Mouse (Mus musculus) forebrain, embryonic 10.5 days (tissue): ENCODE data around the gene Cacnb4. TPM values are rescaled to one million over a fixed set of nuclear protein-coding genes. Genes with fewer than 3 reads are reported as not detected.

Source experiments
- DNase-seq: peaks from one replicate; pipeline ENCODE4 v3.0.0-alpha.2; 2017; ENCODE audit warnings: low spot score; ENCODE audit errors: extremely low spot score
- H3K27ac ChIP-seq: fragments of 300-500 bp; sonication (generic); 2 replicates; pipeline ENCODE4 v1.5.1; 2016; ENCODE audit warnings: mild to moderate bottlenecking
- H3K27me3 ChIP-seq: fragments of 300-500 bp; sonication (generic); 2 replicates; pipeline ENCODE4 v1.6.1; 2016; ENCODE audit warnings: mild to moderate bottlenecking; ENCODE audit not compliant: poor library complexity, severe bottlenecking
- H3K36me3 ChIP-seq: fragments of 300-500 bp; sonication (generic); replicated peaks from 2 replicates; pipeline ENCODE4 v1.6.1; 2016; ENCODE audit warnings: mild to moderate bottlenecking, moderate library complexity
- H3K4me1 ChIP-seq: fragments of 300-500 bp; sonication (generic); 2 replicates; pipeline ENCODE4 v1.6.1; 2016
- H3K4me3 ChIP-seq: fragments of 300-500 bp; sonication (generic); 2 replicates; pipeline ENCODE4 v1.5.1; 2016; ENCODE audit warnings: mild to moderate bottlenecking, moderate library complexity
- H3K9me3 ChIP-seq: fragments of 300-500 bp; sonication (generic); 2 replicates; pipeline ENCODE4 v1.6.1; 2016; ENCODE audit warnings: mild to moderate bottlenecking, moderate library complexity
- WGBS: fragments of 180-500 bp; shearing (Covaris S2); methylation state at CpG from one replicate; pipeline ENCODE4 v1.1.7; 2016; 5-methylcytosine and 5-hydroxymethylcytosine counted together
- polyA plus RNA-seq: library from polyadenylated mRNA; unstranded; fragments of >200 nt; fragmentation: Nextera tagmentation; extraction: Ambion mirVana; gene quantifications from 2 replicates; pipeline ENCODE4 v1.2.1, GENCODE M21; 2016

Gene Cacnb4
- polyA plus RNA-seq, 1 experiment from 2014 or later = 0.50 TPM

GRCm38 (mm10) chr2:52405238-52405637 lies 271.4 kb downstream of the Cacnb4 start:
- peaks cover 90% of the 10 kb centered on the region for H3K36me3 ChIP-seq

GRCm38 (mm10) chr2:52394529-52394928 lies 282.1 kb downstream of the Cacnb4 start:
- H3K4me1 ChIP-seq = no peaks in the 10 kb centered on the region
- no peak for DNase-seq
- H3K4me3 ChIP-seq = no peak overlapping the region
- no peak overlapping the region for H3K27ac ChIP-seq
- no peaks in the 10 kb centered on the region for H3K9me3 ChIP-seq
- WGBS = 97% methylated on average over 5 of the region's 5 CpGs
- no peaks in the 10 kb centered on the region for H3K27me3 ChIP-seq
- peaks cover 6% of the 10 kb centered on the region for H3K36me3 ChIP-seq

More at GRCm38 (mm10) chr2:52405238-52405637, 271.4 kb downstream of the Cacnb4 start:
- no peak overlapping the region for H3K27ac ChIP-seq
- DNase-seq = no peak
- no peaks in the 10 kb centered on the region for H3K27me3 ChIP-seq
- H3K4me1 ChIP-seq = no peaks in the 10 kb centered on the region
- WGBS = 96% methylated on average over 5 of the region's 5 CpGs
- H3K4me3 ChIP-seq = no peak overlapping the region
- peaks cover 20% of the 10 kb centered on the region for H3K9me3 ChIP-seq

GRCm38 (mm10) chr2:52390415-52390975 lies 286.1 kb downstream of the Cacnb4 start:
- Histone ChIP-seq H3K27ac (no peak overlapping the region), H3K9me3 (no peaks in the 10 kb centered on the region), H3K4me1 (no peaks in the 10 kb centered on the region), H3K36me3 (no peaks in the 10 kb centered on the region), H3K27me3 (no peaks in the 10 kb centered on the region), H3K4me3 (no peak overlapping the region)
- WGBS = 93% methylated on average over 2 of the region's 2 CpGs
- DNase-seq = no peak

- Histone ChIP-seq H3K9me3 (no peaks in the 10 kb centered on the region), H3K4me3 (no peak overlapping the region), H3K4me1 (no peaks in the 10 kb centered on the region), H3K27me3 (no peaks in the 10 kb centered on the region), H3K36me3 (no peaks in the 10 kb centered on the region), H3K27ac (no peak overlapping the region)
- DNase-seq = no peak
- 83% methylated on average over 3 of the region's 3 CpGs for WGBS
Measured at GRCm38 (mm10) chr2:52389975-52390374, 286.7 kb downstream of the Cacnb4 start.

GRCm38 (mm10) chr2:52386451-52386850 lies 290.2 kb downstream of the Cacnb4 start:
- 83% methylated on average over 6 of the region's 6 CpGs for WGBS
- Histone ChIP-seq H3K4me1 (no peaks in the 10 kb centered on the region), H3K27me3 (no peaks in the 10 kb centered on the region), H3K27ac (no peak overlapping the region), H3K4me3 (no peak overlapping the region), H3K36me3 (no peaks in the 10 kb centered on the region), H3K9me3 (no peaks in the 10 kb centered on the region)
- no peak for DNase-seq

- Histone ChIP-seq H3K27ac (no peak overlapping the region), H3K9me3 (no peaks in the 10 kb centered on the region), H3K4me3 (no peak overlapping the region), H3K27me3 (no peaks in the 10 kb centered on the region), H3K4me1 (no peaks in the 10 kb centered on the region), H3K36me3 (no peaks in the 10 kb centered on the region)
- 78% methylated on average over 7 of the region's 7 CpGs for WGBS
- no peak for DNase-seq
Measured at GRCm38 (mm10) chr2:52386037-52386436, 290.6 kb downstream of the Cacnb4 start.

GRCm38 (mm10) chr2:52378848-52379261 lies 297.8 kb downstream of the Cacnb4 start:
- DNase-seq = no peak
- Histone ChIP-seq H3K4me3 (no peak overlapping the region), H3K4me1 (no peaks in the 10 kb centered on the region), H3K27ac (no peak overlapping the region), H3K9me3 (no peaks in the 10 kb centered on the region), H3K27me3 (no peaks in the 10 kb centered on the region), H3K36me3 (no peaks in the 10 kb centered on the region)
- WGBS = 79% methylated on average over 10 of the region's 10 CpGs

- H3K36me3 ChIP-seq = no peaks in the 10 kb centered on the region
- no peak within 1 kb of the TSS for H3K4me3 ChIP-seq
- WGBS = 57% methylated on average over 7 of the region's 7 CpGs
- DNase-seq = no peak
- no peaks in the 10 kb centered on the region for H3K4me1 ChIP-seq
- no peaks in the 10 kb centered on the region for H3K27me3 ChIP-seq
- no peaks in the 10 kb centered on the region for H3K9me3 ChIP-seq
- no peak within 1 kb of the TSS for H3K27ac ChIP-seq
Measured at GRCm38 (mm10) chr2:52378448-52378804, 298.2 kb downstream of the Cacnb4 start, which contains the start of gene Neb. Neb (minus strand) TSS chr2:52378474.

Other genes with a start within 250 kb of the Cacnb4 start
- 31.2 and 34.0 TPM in 2 replicates for gene Stam2, start 65.5 kb upstream of the Cacnb4 start, polyA plus RNA-seq
- gene Fmnl2, start 181.0 kb upstream of the Cacnb4 start, polyA plus RNA-seq = 7.4 TPM in 2 replicates